Mouse (Mus musculus): ENCODE measurements around the gene Btbd2. TPM values are rescaled to one million over a fixed set of nuclear protein-coding genes. Genes with fewer than 3 reads are reported as not detected.
"Not testable (repeated sequence)": the region's sequence is repeated elsewhere in the genome, so short reads cannot be mapped to it uniquely, and the experiment has no call there.

The Btbd2 gene
- total RNA-seq, 1 experiment from 2014 or later, result 14.6 TPM

DNA sequence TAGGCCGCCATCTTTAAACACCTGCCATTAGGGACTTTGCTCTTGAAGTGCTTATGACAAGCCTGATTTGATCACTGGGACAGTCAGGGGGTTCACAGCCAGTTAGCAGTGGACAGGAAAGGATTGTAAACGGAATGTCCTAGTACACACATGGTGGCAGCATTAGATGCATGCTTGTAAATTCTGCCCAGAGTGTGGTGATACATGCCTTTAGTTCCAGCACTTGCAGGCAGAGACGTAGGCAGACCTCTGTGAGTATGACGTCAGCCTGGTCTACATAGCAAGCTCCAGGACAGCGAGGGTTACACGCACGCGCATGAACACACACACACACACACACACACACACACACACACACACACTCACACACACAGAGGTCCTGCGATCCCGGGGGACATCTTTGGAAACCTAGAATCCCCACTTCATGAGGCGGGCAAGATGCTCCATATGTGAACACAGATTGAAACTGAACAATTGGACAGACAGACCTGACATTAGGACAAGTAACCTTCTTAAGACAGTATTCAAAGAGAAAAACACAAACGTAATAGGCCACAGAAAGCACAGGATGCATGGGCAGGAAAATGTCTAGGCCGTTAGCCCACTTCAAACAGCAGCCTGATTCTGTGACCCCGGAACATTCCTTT lies 1.4 kb upstream of the Btbd2 start:
- ATAC-seq (replicated peaks; ENCODE audit: insufficient number of reproducible peaks, low FRiP score, low TSS enrichment, poor library complexity, severe bottlenecking), result no peak

DNA sequence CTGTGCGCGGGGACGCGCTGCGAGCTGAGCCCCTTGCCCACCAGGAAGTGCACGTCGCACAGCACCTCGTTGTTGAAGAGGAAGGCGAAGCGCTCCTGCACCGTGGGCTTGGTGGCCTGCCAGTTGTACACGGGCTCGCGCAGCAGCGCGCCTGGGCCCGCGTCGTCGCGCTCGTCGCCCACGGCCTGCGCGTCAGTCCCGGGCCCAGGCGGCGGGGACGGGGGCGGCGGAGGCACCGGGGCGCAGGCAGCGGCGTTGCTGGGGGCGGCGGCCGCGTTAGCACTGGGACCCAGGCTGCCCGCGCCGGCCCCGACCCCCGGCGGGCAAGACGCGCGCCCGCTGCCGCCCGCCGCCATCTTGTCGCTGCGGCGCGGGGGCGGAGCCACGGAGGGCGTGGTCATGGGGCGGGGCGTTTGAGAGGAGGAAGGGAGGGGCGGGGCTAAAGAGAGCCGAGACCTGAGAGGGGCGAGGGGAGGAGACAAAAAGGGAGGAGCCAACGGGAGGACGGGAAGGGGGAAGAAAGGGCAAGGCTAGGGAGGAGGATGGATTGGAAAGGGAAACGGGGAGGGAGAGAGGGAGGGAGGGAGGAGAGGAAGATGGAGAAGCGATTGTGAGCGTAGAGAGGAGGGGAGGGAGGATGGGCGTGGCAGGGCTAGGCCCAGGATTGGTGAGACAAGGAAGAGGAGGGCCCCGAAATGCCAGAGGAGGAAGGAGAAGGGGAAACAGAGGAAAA lies 575 bp downstream of the Btbd2 start:
- ATAC-seq (replicated peaks; ENCODE audit: insufficient number of reproducible peaks, low FRiP score, low TSS enrichment, poor library complexity, severe bottlenecking), result peak; percentile 77

DNA sequence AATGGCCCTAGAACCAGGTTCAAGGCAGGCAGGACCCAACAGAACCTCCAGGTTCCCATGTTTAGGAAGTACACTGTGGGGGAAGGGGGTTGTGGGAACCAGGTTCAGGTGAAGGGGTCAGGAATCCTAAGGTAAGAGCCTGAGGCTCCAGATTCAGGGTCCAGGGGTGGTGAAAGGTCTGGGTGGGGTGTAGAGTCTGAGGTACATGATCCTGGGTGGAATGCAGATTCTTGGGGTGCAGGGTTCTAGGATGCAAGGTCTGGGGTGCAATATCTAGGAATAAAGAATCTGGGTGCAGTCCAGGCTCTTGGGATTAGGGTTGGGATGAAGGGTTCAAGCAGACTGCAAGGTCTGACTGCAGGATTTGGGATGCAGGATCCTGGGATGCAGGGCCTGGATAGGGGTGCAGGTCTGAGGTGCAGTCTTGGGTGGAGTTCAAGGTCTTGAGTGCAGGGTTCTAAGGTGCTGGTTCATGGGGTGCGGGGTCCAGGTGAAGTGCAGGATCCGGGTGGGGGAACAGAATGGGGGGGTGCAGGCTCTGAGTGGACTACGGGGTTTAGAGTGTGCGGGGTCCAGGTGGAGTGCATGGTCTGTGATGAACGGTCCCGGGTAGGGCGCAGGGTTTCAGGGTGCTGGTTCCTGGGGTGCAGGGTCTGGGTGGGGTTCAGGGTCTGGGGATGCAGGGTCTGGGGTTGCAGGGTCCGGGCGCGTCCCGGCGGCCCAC lies 1.3 kb downstream of the Btbd2 start:
- no peak for ATAC-seq (replicated peaks; ENCODE audit: insufficient number of reproducible peaks, low FRiP score, low TSS enrichment, poor library complexity, severe bottlenecking)

GRCm38 (mm10) chr10:80654866-80655265 lies 2.0 kb downstream of the Btbd2 start:
- no peak for ATAC-seq (replicated peaks; ENCODE audit: insufficient number of reproducible peaks, low FRiP score, low TSS enrichment, poor library complexity, severe bottlenecking)

DNA sequence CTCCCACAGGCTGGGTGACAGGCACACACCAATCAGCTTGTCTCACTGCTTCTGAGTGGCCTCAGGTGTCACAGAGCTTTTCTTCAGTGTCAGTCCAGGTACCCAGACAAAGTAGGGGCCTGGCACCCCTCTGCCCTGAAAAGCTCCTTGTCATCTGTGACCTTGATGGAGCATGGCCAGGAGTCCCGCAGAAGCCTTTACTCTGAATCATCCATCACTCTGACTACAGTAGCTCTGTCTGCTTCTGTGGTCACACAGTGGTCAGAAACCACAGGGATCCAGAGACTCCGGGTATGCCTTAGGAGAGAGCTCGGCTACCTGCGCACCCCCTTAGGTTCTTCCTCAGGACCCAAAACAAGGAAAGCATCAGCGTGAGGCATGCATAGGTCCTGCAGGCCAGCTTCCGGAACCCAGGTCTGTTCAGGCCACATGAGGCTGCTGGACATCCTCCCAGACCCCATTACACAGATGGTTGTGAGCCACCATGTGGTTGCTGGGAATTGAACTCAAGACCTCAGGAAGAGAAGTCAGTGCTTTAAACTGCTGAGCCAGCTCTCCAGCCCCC lies 3.6 kb downstream of the Btbd2 start:
- ATAC-seq (replicated peaks; ENCODE audit: insufficient number of reproducible peaks, low FRiP score, low TSS enrichment, poor library complexity, severe bottlenecking), result no peak

GRCm38 (mm10) chr10:80650392-80650791 lies 6.5 kb downstream of the Btbd2 start:
- ATAC-seq (replicated peaks; ENCODE audit: insufficient number of reproducible peaks, low FRiP score, low TSS enrichment, poor library complexity, severe bottlenecking), result no peak

- ATAC-seq (replicated peaks; ENCODE audit: insufficient number of reproducible peaks, low FRiP score, low TSS enrichment, poor library complexity, severe bottlenecking), result not testable (repeated sequence)
Measured at GRCm38 (mm10) chr10:80649910-80650309, 7.0 kb downstream of the Btbd2 start.

GRCm38 (mm10) chr10:80646936-80647335 lies 9.9 kb downstream of the Btbd2 start:
- no peak for ATAC-seq (replicated peaks; ENCODE audit: insufficient number of reproducible peaks, low FRiP score, low TSS enrichment, poor library complexity, severe bottlenecking)

GRCm38 (mm10) chr10:80635345-80635744 lies 21.5 kb downstream of the Btbd2 start:
- no peak for ATAC-seq (replicated peaks; ENCODE audit: insufficient number of reproducible peaks, low FRiP score, low TSS enrichment, poor library complexity, severe bottlenecking)

DNA sequence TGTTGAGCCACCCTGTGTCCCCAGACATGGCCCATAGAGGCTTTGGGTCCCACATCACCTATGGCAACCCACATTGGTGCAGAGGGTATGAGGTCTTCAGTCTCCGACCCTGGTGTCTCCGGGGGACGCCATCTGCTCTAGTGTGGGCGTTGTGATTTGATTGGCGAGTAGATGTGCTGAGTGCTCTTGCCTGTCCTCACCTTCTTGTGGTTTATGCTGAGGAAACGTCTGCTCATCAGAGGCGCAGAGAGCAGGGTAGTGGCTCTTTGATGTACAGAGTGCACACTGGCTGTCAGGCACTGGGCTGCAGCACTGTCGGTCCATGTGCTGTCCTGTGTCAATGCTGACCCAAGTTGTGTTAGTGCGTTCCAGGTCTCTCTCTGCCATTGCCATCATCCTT lies 27.9 kb downstream of the Btbd2 start:
- ATAC-seq (replicated peaks; ENCODE audit: insufficient number of reproducible peaks, low FRiP score, low TSS enrichment, poor library complexity, severe bottlenecking), result no peak

- no peak for ATAC-seq (replicated peaks; ENCODE audit: insufficient number of reproducible peaks, low FRiP score, low TSS enrichment, poor library complexity, severe bottlenecking)
Measured at GRCm38 (mm10) chr10:80627685-80628084, 29.2 kb downstream of the Btbd2 start.

DNA sequence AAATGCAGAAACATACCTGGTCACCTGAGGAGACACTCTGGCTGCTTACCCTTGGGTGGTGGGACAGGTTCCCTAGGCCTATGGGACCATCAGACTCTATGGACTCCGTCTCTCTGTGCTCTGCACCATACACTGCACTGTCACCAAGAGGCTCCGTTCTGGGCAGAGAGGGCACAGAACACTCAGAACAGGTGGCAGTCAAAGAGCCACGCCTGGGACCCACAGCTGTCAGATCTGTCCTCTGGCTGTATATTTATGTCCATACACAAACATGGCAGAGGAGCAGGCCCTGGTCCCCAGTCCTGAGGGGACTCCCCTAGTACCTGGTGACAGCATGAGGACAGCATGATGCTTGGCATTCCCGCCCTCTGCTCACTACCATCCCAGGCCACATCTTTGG lies 31.1 kb downstream of the Btbd2 start:
- no peak for ATAC-seq (replicated peaks; ENCODE audit: insufficient number of reproducible peaks, low FRiP score, low TSS enrichment, poor library complexity, severe bottlenecking)

DNA sequence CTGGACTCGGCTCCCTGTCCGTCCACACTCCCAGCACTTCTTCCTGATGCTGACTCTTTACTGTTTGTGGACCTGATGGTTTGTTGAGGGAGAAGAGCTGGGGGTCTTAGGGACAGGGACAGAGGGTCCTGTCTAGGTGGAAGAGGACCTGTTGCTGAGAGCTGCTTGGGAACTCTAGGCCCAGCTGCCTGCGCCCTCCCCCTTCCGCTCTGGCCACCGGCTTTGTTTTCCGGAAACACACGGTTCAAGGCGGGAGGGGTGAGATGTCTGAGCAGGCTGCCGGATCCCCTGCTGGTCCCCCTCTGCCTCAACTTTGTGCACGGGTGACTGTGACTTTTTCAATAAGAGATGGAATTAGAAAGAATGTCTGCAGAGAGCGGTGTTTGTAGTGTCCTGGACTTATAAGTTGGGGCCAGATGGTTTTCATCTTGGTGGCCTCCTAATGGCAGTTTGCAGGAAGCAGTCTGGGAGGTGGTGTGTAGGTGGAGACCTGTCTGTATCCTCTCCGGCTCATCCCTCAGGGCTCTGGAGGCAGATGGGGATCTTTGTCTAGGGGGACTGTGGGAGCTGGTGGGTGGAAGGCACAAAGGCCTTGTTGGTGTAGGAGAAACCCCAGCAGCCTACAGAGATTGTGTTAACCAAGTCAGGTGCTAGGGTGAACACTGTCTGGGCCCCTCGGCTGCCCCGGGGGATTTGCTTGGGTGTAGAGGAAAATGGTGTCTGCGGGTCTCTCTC lies 33.2 kb downstream of the Btbd2 start:
- ATAC-seq (replicated peaks; ENCODE audit: insufficient number of reproducible peaks, low FRiP score, low TSS enrichment, poor library complexity, severe bottlenecking), result 0 out of 2 replicates have a peak, but pooled peaks have one; percentile 5

GRCm38 (mm10) chr10:80622661-80623456 lies 34.0 kb downstream of the Btbd2 start, which contains the start of gene Csnk1g2:
Csnk1g2 (plus strand) TSS chr10:80622838.
- ATAC-seq (replicated peaks; ENCODE audit: insufficient number of reproducible peaks, low FRiP score, low TSS enrichment, poor library complexity, severe bottlenecking), result no peak

GRCm38 (mm10) chr10:80621940-80622660 lies 34.8 kb downstream of the Btbd2 start:
- ATAC-seq (replicated peaks; ENCODE audit: insufficient number of reproducible peaks, low FRiP score, low TSS enrichment, poor library complexity, severe bottlenecking), result peak; percentile 87

GRCm38 (mm10) chr10:80621690-80621939 lies 35.3 kb downstream of the Btbd2 start:
- no peak for ATAC-seq (replicated peaks; ENCODE audit: insufficient number of reproducible peaks, low FRiP score, low TSS enrichment, poor library complexity, severe bottlenecking)

GRCm38 (mm10) chr10:80620796-80621689 lies 35.8 kb downstream of the Btbd2 start:
- ATAC-seq (replicated peaks; ENCODE audit: insufficient number of reproducible peaks, low FRiP score, low TSS enrichment, poor library complexity, severe bottlenecking), result no peak

All from monocyte, adult 5-6 weeks (primary cell).